Mouse (Mus musculus) embryonic facial prominence, embryonic 12.5 days (tissue): ENCODE measurements around the gene Gm20479. TPM values are rescaled to one million over a fixed set of nuclear protein-coding genes. Genes with fewer than 3 reads are reported as not detected.

ENCODE experiments used
- ATAC-seq: fragments of 200-750 bp; cut with Nextera tagmentation; 2 replicates; pipeline ENCODE4 v1.8.0; 2017; ENCODE audit not compliant: insufficient number of reproducible peaks, insufficient read depth, low FRiP score, low TSS enrichment
- H3K27ac ChIP-seq: fragments of 300-500 bp; sonication (generic); 2 replicates; pipeline ENCODE4 v1.5.1; 2016; ENCODE audit warnings: mild to moderate bottlenecking
- H3K27me3 ChIP-seq: fragments of 300-500 bp; sonication (generic); 2 replicates; pipeline ENCODE4 v1.6.1; 2016; ENCODE audit warnings: mild to moderate bottlenecking, moderate library complexity
- H3K36me3 ChIP-seq: fragments of 300-500 bp; sonication (generic); 2 replicates; pipeline ENCODE4 v1.6.1; 2016; ENCODE audit warnings: mild to moderate bottlenecking
- H3K4me1 ChIP-seq: fragments of 300-500 bp; sonication (generic); 2 replicates; pipeline ENCODE4 v1.6.1; 2016
- H3K4me2 ChIP-seq: fragments of 300-500 bp; sonication (generic); replicated peaks from 2 replicates; pipeline ENCODE4 v1.6.1; 2016; ENCODE audit warnings: mild to moderate bottlenecking, moderate library complexity
- H3K4me3 ChIP-seq: fragments of 300-500 bp; sonication (generic); 2 replicates; pipeline ENCODE4 v1.5.1; 2016; ENCODE audit warnings: mild to moderate bottlenecking
- H3K9ac ChIP-seq: fragments of 300-500 bp; sonication (generic); 2 replicates; pipeline ENCODE4 v1.6.1; 2016; ENCODE audit warnings: mild to moderate bottlenecking, moderate library complexity
- H3K9me3 ChIP-seq: fragments of 300-500 bp; sonication (generic); 2 replicates; pipeline ENCODE4 v1.6.1; 2016; ENCODE audit warnings: mild to moderate bottlenecking, moderate library complexity
- WGBS: fragments of 180-500 bp; shearing (Covaris S2); methylation state at CpG from one replicate; pipeline ENCODE4 v1.1.7; 2016; 5-methylcytosine and 5-hydroxymethylcytosine counted together
- polyA plus RNA-seq: library from polyadenylated mRNA; unstranded; fragments of >200 nt; fragmentation: Nextera tagmentation; extraction: Ambion mirVana; gene quantifications from 2 replicates; pipeline ENCODE4 v1.2.1, GENCODE M21; 2016

The Gm20479 gene
- polyA plus RNA-seq, 1 experiment from 2014 or later = 0.58 TPM

DNA sequence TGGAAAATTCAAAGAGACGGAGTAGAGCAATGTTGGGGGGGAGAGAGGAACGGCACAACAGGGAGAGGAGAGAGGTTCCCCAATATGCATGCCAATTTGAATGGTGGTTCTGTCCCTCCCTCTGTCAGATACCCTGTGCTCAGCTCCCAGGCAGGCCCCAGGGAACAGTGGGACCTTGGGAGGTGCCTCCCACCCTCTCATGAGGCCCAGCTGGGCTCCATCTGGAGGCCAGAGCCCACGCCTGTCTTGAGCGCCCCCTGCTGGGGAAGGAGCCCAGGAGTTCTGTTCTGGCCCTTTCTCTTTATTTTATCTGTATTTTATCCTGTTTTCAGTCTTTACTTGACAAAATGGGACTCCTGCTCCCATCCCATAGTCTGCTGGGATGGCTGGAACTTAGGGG is 27.5 kb upstream of the Gm20479 start:
- Histone ChIP-seq H3K36me3 (no peaks in the 10 kb centered on the region), H3K27ac (no peak overlapping the region), H3K4me2 (no peak overlapping the region), H3K9ac (no peak overlapping the region), H3K27me3 (0 out of 2 replicates have a peak, but pooled peaks cover 3% of the 10 kb centered on the region), H3K4me3 (no peak overlapping the region), H3K4me1 (no peaks in the 10 kb centered on the region), H3K9me3 (no peaks in the 10 kb centered on the region)
- WGBS = 32% methylated on average over 4 of the region's 4 CpGs
- no peak for ATAC-seq

DNA sequence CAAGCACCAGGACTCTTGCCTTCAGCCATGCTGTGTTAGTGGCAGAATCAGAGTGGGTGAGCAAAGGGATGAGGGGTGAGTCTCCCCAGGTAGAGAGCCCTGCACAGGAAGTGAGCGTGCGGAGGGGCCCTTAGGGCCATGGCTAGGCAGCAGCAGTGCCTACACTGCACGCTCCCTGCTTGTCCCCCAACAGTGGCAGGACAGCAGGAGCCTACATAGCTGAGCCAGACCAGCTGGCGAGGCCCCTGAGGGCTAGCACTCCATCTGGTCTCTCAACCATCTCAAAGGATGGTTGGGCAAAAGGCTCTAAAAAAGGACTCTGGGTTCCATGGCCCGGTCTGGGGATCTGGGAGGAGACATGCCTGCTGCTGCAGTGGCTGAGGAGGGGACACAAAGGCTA is 26.9 kb upstream of the Gm20479 start:
- Histone ChIP-seq H3K9ac (no peak overlapping the region), H3K27ac (no peak overlapping the region), H3K9me3 (no peaks in the 10 kb centered on the region), H3K4me1 (peaks cover 5% of the 10 kb centered on the region; the same call in 1 of the 2 replicates), H3K4me3 (no peak overlapping the region), H3K4me2 (no peak overlapping the region), H3K36me3 (no peaks in the 10 kb centered on the region), H3K27me3 (peaks cover 7% of the 10 kb centered on the region; the same call in 1 of the 2 replicates)
- WGBS = 75% methylated on average over 5 of the region's 5 CpGs
- no peak for ATAC-seq

DNA sequence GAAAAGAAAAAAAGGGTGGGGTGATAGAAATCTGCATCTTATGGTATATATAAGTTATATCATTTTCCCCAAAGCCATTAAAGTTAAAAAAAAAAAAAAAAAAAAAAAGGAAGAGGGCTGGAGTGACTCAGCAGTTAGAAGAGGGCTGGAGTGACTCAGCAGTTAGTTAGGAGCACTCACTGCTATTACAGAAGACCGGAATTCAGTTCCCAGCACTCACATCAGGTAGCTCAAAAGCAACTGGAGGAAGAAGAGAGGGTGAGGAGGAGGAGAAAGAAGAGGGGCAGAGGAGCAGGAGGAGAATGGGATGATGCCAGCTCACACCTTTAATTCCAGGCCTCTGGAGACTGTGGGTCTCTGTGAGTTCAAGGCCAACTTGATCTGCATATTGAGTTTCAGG is 26.0 kb upstream of the Gm20479 start:
- Histone ChIP-seq H3K4me2 (no peak overlapping the region), H3K4me1 (peaks cover 5% of the 10 kb centered on the region; the same call in 1 of the 2 replicates), H3K36me3 (no peaks in the 10 kb centered on the region), H3K4me3 (no peak overlapping the region), H3K9me3 (no peaks in the 10 kb centered on the region), H3K9ac (no peak overlapping the region), H3K27ac (no peak overlapping the region), H3K27me3 (peaks cover 7% of the 10 kb centered on the region; the same call in 1 of the 2 replicates)
- ATAC-seq = no peak
- WGBS = 77% methylated on average over 1 of the region's 1 CpGs

DNA sequence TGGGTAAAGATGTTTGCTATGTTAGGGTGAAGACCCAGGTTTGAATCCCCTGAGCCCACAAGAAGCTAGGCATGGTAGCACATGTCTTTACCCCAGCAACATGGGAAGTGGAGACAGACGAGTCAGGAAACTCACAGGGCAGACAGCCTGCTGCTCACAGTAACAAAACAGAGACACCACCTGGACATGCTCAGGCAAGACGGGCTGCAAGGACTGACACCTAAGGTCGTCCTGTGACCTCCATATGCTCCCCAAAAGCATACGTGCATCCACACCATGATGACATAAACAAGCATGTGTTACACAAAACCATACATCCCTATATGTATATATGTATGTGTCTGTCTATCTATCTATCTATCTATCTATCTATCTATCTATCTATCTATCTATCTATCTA is 24.3 kb upstream of the Gm20479 start:
- Histone ChIP-seq H3K4me1 (peaks cover 5% of the 10 kb centered on the region; the same call in 1 of the 2 replicates), H3K4me3 (no peak overlapping the region), H3K9me3 (no peaks in the 10 kb centered on the region), H3K27ac (no peak overlapping the region), H3K4me2 (no peak overlapping the region), H3K9ac (no peak overlapping the region), H3K36me3 (no peaks in the 10 kb centered on the region), H3K27me3 (peaks cover 23% of the 10 kb centered on the region)
- ATAC-seq = no peak
- WGBS = 54% methylated on average over 4 of the region's 4 CpGs

DNA sequence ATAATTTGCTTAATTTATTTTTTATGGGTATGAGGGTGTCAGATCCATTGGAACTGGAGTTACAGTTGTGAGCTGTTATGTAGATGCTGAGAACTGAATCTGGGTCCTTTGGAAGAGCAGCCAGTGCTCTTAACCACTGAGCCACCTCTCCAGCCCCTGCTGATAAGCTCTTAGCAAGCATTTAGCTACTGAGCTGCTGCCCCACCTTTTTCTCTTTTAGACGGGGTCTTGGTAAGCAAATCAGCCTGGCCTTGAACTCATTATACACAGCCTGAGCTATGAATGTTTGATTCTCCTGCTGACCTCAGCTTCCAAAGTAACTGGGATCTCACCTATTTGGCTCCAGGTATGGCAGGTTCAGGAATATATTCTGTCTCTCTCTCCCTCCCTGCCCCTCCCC is 23.8 kb upstream of the Gm20479 start:
- peaks cover 28% of the 10 kb centered on the region for H3K27me3 ChIP-seq
- 23% methylated on average over 1 of the region's 1 CpGs for WGBS

DNA sequence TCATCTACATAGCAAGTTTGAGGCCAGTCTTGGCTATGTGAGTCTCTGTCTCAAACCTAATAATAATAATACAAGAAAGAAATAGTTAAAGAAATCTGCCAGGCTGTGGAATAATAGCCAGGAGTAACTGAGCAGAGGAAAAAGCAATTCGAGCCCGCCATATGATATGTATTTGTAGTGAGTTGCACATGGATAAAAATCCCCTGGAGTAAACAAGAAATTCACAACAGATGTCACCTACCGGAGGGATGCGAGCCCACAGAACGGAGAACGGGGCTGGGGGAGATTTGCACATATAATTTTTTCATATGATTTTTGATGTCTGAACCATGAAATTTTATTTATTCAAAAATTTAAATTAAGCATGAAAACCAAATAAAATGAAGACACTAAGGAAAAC is 22.6 kb upstream of the Gm20479 start:
- Histone ChIP-seq H3K4me2 (no peak overlapping the region), H3K27me3 (peaks cover 39% of the 10 kb centered on the region)

More for the DNA sequence above, 23.8 kb upstream of the Gm20479 start:
- H3K4me3 ChIP-seq = no peak overlapping the region
- no peaks in the 10 kb centered on the region for H3K36me3 ChIP-seq
- H3K9me3 ChIP-seq = no peaks in the 10 kb centered on the region
- H3K4me1 ChIP-seq = peaks cover 5% of the 10 kb centered on the region; the same call in 1 of the 2 replicates
- H3K4me2 ChIP-seq = no peak overlapping the region
- H3K27ac ChIP-seq = no peak overlapping the region
- no peak overlapping the region for H3K9ac ChIP-seq
- no peak for ATAC-seq

DNA sequence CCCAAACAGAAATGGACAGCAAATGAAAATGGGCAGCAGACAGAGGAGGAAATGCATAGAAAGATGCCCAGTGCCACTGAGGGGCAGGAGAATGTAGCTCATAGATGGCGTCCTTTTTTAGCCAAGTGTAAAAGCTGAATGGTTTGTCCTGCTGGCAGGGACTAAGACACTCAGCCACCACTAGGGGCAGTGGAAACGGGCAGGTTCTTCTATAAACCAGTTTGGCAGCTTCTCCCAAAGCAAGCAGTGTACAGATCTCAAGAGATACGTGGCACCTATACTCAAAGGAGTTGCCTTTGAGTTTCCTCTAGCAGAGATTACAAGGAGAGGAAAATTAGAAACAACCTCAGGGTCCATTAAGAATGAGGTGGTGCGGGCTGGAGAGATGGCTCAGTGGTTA is 21.2 kb upstream of the Gm20479 start:
- H3K9ac ChIP-seq = no peak overlapping the region
- WGBS = 26% methylated on average over 4 of the region's 4 CpGs
- ATAC-seq = peak; percentile 28; the same call in 1 of the 2 replicates
- peaks cover 52% of the 10 kb centered on the region for H3K27me3 ChIP-seq
- H3K4me2 ChIP-seq = no peak overlapping the region
- H3K36me3 ChIP-seq = no peaks in the 10 kb centered on the region
- no peak overlapping the region for H3K27ac ChIP-seq
- H3K4me1 ChIP-seq = peaks cover 8% of the 10 kb centered on the region; the same call in 1 of the 2 replicates
- H3K9me3 ChIP-seq = 0 out of 2 replicates have a peak, but pooled peaks cover 2% of the 10 kb centered on the region
- no peak overlapping the region for H3K4me3 ChIP-seq

More for the DNA sequence above, 22.6 kb upstream of the Gm20479 start:
- no peaks in the 10 kb centered on the region for H3K36me3 ChIP-seq
- peaks cover 8% of the 10 kb centered on the region; the same call in 1 of the 2 replicates for H3K4me1 ChIP-seq
- no peak overlapping the region for H3K9ac ChIP-seq
- no peak overlapping the region; the same call in 1 of the 2 replicates for H3K27ac ChIP-seq
- 0 out of 2 replicates have a peak, but pooled peaks cover 2% of the 10 kb centered on the region for H3K9me3 ChIP-seq
- ATAC-seq = no peak
- H3K4me3 ChIP-seq = no peak overlapping the region
- WGBS = 39% methylated on average over 6 of the region's 6 CpGs

DNA sequence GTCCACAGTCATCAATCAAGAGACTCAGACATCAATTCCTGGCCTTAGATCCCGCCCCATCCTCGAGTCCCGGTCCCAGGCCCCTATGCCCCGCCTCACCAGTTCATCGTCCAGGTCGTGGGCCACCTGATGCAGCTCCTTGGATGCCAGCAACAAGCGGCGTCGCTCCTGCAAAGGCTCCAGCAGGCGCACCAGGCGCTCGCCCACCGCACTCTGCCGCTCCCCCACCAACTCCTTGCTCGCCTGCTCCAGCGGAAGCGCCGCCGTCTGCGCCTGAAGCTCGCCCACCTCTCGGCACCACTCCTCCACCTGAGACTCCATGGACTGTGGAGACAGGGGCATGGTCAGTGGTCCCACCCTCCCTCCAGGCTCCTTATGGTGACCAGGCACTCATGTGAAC is 18.1 kb upstream of the Gm20479 start:
- Histone ChIP-seq H3K9ac (no peak overlapping the region), H3K27me3 (peaks cover 80% of the 10 kb centered on the region), H3K4me1 (peaks cover 8% of the 10 kb centered on the region; the same call in 1 of the 2 replicates), H3K27ac (no peak overlapping the region), H3K36me3 (no peaks in the 10 kb centered on the region), H3K4me2 (peak overlapping the region; percentile 29), H3K4me3 (peak overlapping the region; percentile 16; the same call in 1 of the 2 replicates), H3K9me3 (0 out of 2 replicates have a peak, but pooled peaks cover 2% of the 10 kb centered on the region)
- no peak for ATAC-seq
- 2% methylated on average over 22 of the region's 22 CpGs for WGBS

DNA sequence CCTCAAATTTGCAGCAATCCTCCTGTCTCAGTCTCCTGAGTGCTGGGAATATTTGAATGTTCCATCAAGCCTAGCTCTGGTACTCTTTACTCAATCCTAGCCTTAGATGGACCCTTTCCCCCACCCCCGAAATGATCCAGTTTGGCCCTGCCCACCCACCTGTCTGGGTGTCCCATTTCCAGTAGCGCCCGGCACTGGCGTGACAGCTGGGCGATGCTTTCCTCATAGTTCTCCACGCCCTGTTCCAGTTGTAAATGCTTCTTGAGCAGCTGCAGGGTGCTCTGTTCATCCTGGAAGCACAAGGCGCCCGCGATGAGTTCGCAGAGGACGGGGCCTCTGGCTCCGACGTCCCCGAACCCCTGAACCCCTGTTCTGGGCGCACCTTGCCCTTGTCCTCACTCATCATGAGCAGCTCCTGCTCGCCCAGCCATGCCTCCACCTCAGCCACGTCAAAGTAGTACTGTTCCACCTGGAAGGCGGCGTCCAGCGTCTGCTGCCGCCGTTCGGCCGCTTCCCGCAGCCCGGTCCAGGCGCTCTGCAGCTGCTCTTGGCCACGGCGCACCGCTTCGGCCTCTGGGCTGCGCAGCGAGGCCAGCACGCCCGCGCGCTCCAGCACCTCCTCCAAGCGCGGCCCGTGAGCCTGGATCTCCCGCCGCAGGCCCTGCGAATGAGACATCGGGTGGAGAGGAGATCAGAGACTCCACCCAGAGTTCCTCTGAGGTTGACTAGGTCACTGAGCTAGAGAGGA is 14.7 kb upstream of the Gm20479 start:
- 5% methylated on average over 44 of the region's 44 CpGs for WGBS
- Histone ChIP-seq H3K4me1 (peaks cover 10% of the 10 kb centered on the region; the same call in 1 of the 2 replicates), H3K9ac (0 out of 2 replicates have a peak overlapping the region, but pooled peaks have one; percentile 17), H3K27me3 (peaks cover 97% of the 10 kb centered on the region), H3K27ac (no peak overlapping the region), H3K4me2 (peak overlapping the region; percentile 27), H3K36me3 (no peaks in the 10 kb centered on the region), H3K4me3 (peak overlapping the region; percentile 5; the same call in 1 of the 2 replicates), H3K9me3 (peaks cover 7% of the 10 kb centered on the region; the same call in 1 of the 2 replicates)
- peak; percentile 32; the same call in 1 of the 2 replicates for ATAC-seq

DNA sequence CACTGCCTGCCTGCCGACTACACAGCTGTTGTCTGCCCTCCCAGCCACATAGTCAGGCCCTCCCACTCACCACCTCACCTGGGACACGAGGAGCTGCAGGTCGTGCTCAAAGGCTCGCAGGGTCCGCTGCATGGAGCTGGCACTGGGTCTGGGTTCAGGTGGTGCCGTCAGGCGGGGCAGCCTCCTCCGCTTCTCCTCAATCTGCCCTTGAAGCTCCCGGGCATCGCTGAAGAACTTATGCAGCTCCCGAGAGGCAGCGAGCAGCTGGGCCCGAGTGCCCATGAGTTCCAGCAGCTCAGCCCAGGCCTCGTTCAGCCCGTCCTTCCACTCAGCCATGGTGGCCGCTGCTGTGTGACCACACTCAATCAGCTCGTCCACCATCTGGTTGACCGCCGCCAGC is 11.9 kb upstream of the Gm20479 start:
- Histone ChIP-seq H3K36me3 (no peaks in the 10 kb centered on the region), H3K4me2 (no peak overlapping the region), H3K4me1 (peaks cover 7% of the 10 kb centered on the region; the same call in 1 of the 2 replicates), H3K9me3 (peaks cover 4% of the 10 kb centered on the region; the same call in 1 of the 2 replicates), H3K9ac (no peak overlapping the region), H3K27ac (no peak overlapping the region), H3K27me3 (peaks cover 99% of the 10 kb centered on the region), H3K4me3 (no peak overlapping the region)
- WGBS = 85% methylated on average over 19 of the region's 19 CpGs
- ATAC-seq = no peak

DNA sequence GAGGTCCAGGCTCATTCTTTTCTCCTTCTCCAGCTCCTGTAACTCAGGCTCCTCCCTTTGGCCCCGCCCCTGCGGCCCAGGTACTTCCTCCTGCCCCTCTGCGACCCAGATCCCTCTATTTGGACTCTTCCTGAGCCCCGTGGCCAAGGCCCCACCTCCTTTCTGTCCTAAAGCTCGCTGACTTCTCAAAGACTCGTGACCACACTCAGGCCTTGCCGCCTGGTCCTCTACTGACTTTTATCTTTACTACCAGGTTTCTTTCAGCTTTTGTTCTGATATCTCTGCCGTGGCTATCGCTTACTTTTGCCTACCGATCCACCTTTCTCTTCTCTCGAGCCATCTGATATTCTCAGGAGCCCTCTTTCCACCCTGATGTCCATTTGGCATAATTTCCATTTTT is 10.8 kb upstream of the Gm20479 start:
- Histone ChIP-seq H3K4me2 (peak overlapping the region; percentile 36), H3K9me3 (peaks cover 4% of the 10 kb centered on the region; the same call in 1 of the 2 replicates), H3K9ac (no peak overlapping the region), H3K4me1 (peaks cover 7% of the 10 kb centered on the region; the same call in 1 of the 2 replicates), H3K4me3 (peak overlapping the region; percentile 19; the same call in 1 of the 2 replicates), H3K27me3 (peaks cover 99% of the 10 kb centered on the region), H3K27ac (no peak overlapping the region), H3K36me3 (no peaks in the 10 kb centered on the region)
- 10% methylated on average over 11 of the region's 11 CpGs for WGBS
- no peak for ATAC-seq
